Mouse (Mus musculus) C2C12 (cell line): ENCODE results near the gene Mmd2.

Experiments used
- CEBPB ChIP-seq: IDR thresholded peaks from one replicate; pipeline ENCODE4 v1.6.1; 2011; ENCODE audit warnings: low read depth, mild to moderate bottlenecking, control low read depth, moderate library complexity
- CTCF ChIP-seq: IDR thresholded peaks from one replicate; pipeline ENCODE4 v1.5.1; 2011; ENCODE audit not compliant: control insufficient read depth, insufficient read depth, insufficient read length
- FOSL1 ChIP-seq: IDR thresholded peaks from one replicate; pipeline ENCODE4 v1.8.0; 2011; ENCODE audit warnings: mild to moderate bottlenecking, low read length; ENCODE audit not compliant: poor library complexity, insufficient read depth, severe bottlenecking
- MAX ChIP-seq: IDR thresholded peaks from one replicate; pipeline ENCODE4 v1.6.1; 2011; ENCODE audit warnings: mild to moderate bottlenecking, control low read depth
- MYOD1 ChIP-seq: IDR thresholded peaks from one replicate; pipeline ENCODE4 v1.6.1; 2011; ENCODE audit warnings: low read depth; ENCODE audit not compliant: control insufficient read depth, insufficient read length
- MYOG ChIP-seq: IDR thresholded peaks from one replicate; pipeline ENCODE4 v1.6.1; 2011; ENCODE audit not compliant: control insufficient read depth, insufficient read length; ENCODE audit errors: extremely low read depth
- USF1 ChIP-seq: IDR thresholded peaks from one replicate; pipeline ENCODE4 v1.6.1; 2011; ENCODE audit warnings: low read depth, mild to moderate bottlenecking, control low read depth, moderate library complexity

- TF ChIP-seq MAX, result no peak
- TF ChIP-seq CTCF, result no peak
- TF ChIP-seq MYOD1, result no peak
- no peak for TF ChIP-seq CEBPB
- TF ChIP-seq USF1, result no peak
- TF ChIP-seq MYOG, result no peak
- TF ChIP-seq FOSL1, result no peak
Observed at GRCm38 (mm10) chr5:142616326-142616725, 7.7 kb upstream of the Mmd2 start.
